Mouse (Mus musculus) right cerebral cortex, postnatal 4 days (tissue): Measurements from ENCODE around the gene Capn12.

Source experiments
- DNase-seq: peaks from one replicate; pipeline ENCODE4 v3.0.0-alpha.2; 2022

Capn12 gene

GRCm38 (mm10) chr7:28881199-28881598 is at the start of gene Capn12:
Capn12 (plus strand) TSS chr7:28881422.
- no peak for DNase-seq

DNA sequence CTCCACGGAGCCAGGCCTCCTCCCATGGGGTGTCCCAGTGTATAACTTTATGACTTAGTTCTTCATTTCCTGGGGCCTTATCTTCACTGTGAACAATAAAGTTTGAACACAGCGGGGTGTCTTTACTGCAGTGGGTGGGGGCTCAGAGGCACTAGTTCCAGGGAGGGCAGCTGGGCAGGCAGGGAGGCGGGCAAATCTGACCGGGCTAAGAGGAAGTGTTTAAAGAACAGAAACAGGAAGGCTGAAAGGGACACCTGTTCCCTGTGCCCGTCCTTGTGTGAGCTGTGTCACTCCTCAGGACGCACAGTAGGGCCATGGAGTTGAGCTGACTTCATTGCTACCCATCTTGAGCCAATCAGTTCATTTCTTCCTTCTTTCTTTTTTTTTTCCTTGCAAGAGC is 49.1 kb upstream of the Capn12 start:
- DNase-seq: no peak

- no peak for DNase-seq
These were observed 47.4 kb upstream of the Capn12 start, which contains the start of gene Lgals4 for GRCm38 (mm10) chr7:28833723-28834347. Lgals4 (plus strand) TSS chr7:28833854.

GRCm38 (mm10) chr7:28836936-28837335 is 44.3 kb upstream of the Capn12 start:
- DNase-seq: no peak

DNA sequence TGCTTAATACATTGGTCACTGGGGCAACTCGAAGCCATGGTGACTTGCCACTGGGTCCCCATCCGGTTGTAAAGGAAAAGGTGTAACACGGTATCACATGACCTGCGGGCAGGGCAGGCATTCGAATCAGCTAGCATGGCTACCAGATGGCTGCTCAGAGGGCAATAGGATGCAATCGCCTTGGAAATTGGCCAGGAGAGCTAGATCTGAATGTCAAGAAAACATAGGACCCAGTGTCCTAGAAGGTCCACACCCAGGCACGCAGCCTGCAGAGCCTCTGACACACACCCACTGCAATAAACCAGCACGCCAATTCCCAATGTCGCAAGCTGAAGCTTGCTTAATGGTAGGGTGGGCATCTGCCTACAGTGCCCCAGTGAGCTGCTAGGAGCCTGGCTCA is 42.9 kb upstream of the Capn12 start:
- DNase-seq: no peak

DNA sequence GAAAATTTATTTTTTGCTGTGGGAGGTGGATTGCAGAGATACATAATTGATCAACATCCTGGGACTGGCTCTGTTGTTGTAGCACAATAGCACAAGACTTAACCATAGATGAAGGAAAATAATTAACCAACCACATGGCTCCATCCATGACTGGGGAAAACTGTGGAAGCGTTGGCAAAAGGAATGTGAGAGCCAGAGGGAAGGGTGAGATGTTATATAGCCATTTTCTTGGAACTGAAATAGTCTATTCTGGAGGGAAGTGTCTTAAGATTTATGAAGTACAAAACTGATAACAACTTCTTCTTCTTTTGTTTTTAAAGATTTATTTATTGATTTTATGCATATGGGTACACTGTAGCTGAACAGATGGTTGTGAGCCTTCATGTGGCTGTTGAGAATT is 33.9 kb upstream of the Capn12 start:
- DNase-seq: no peak

GRCm38 (mm10) chr7:28849700-28850236 is 31.5 kb upstream of the Capn12 start:
- DNase-seq: no peak

DNA sequence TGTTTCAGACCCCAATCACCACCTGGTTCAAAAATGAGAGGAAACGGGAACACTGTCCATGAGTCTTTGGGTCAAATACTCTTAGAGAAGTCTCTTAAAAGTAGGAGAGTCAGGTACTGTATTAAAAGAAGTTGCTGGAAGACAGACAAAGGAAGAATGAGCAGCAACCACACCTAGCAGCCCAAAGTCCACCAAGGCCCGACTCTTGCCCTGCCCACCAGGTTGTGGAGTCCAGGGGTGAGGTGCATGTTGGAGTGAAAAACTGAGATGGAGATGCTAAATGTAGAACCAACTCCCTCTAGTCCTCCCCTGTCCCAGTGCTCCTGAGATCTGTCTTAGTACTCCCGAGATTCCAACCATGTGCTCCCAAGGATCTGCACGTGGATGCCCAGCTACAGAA is 30.6 kb upstream of the Capn12 start:
- DNase-seq: no peak

- DNase-seq: no peak
These were observed 21.3 kb upstream of the Capn12 start for GRCm38 (mm10) chr7:28859953-28860352.

DNA sequence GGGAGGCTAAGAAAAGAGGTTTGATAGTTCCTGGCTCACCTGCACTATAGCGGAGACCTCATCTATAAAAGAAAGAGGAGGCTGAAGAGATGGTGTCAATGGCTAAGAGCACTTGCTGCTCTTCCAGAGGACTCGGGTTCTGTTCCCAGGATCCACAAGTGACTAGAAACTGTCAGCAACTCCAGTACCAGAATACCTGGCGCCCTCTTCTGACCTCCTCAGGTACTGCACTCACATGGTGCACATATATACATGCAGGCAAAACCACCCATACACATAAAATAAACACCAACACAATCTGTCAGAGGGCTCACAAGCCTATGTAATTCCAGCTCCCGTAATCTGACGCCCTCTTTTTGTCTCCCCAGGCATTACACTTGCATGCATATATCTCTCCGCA is 20.3 kb upstream of the Capn12 start:
- no peak for DNase-seq

- no peak for DNase-seq
These were observed 18.3 kb upstream of the Capn12 start for GRCm38 (mm10) chr7:28862817-28863499.

DNA sequence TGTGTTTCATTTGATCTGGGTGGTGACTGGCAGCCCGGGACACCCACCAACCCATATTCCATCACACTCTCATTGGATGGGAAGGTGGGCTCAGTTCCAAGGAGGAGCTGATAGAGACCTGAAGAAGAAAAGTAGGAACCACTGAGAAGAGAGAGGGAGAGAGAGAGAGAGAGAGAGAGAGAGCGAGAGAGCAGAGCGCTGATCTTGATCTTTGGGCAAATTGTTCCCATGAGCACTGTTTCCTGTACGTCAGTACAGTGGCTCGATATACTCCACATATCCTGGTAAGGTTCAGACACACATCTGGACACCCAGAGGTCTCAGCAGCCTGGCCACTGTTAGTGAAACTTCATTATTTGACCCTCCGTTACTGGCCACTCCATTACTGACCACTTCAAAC is 17.7 kb upstream of the Capn12 start, which contains the start of gene Lgals7:
TSS of gene Lgals7 (plus strand) at position 314 of the 400 bp plus-strand sequence.
- DNase-seq: no peak

DNA sequence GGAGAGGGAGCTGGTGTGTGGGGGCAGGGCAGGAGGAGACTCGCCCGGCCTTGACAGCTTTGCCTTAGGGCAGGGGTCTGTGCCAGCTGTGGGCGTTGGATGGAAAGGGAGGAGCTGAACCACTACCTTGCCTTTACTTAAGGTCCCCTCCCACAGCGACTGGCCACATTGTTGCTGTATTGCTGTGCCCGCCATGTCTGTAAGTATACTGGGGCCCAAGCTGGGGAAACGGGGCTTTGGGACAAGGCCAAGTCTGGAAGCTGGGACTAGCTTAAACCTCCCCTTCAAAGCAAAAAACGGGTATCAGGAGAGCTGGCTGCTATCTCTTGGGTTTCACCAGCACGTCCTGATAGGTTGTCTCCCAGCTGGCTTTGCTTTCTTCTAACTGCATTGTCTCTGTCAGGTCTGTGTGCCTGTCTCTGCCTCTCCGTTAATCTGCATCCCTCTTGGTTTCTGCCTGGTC is 16.9 kb upstream of the Capn12 start:
- no peak for DNase-seq

- DNase-seq: peak; percentile 66
These were observed 15.5 kb upstream of the Capn12 start for GRCm38 (mm10) chr7:28865481-28866300.

- no peak for DNase-seq
These were observed 14.3 kb upstream of the Capn12 start for GRCm38 (mm10) chr7:28866769-28867507.

GRCm38 (mm10) chr7:28867508-28868340 is 13.5 kb upstream of the Capn12 start:
- peak; percentile 60 for DNase-seq

DNA sequence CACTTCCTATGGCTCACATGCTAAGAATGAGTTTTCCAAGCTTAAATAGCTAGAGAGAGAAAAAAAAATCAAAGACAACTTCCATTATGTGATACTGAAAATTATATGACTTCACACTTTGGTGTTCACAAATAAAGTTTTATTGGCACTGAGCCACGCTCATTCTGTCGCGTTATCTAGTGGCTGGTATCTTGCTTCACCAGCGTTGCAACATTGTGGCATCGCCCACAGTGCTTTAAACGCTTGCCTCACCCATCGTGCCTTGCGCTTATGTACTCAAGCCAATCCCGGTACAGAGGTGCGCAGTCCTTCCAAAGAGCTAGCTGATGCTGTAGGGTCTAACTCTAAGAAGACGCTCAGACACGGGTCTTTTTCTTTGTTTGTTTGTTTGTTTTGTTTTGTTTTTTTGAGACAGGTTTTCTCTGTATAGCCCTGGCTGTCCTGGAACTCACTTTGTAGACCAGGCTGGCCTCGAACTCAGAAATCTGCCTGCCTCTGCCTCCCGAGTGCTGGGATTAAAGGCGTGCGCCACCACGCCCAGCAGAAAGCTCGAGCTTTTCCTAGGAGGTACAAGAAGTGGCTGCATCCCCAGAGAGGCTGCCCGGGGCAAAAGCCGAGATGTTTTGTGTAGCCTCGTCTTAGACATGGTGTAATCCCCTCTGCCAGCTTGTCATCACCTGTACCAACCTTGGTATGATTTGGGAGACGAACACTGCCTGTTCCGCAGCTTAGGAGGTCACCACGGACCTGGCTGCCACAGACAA is 10.1 kb upstream of the Capn12 start:
- no peak for DNase-seq

DNA sequence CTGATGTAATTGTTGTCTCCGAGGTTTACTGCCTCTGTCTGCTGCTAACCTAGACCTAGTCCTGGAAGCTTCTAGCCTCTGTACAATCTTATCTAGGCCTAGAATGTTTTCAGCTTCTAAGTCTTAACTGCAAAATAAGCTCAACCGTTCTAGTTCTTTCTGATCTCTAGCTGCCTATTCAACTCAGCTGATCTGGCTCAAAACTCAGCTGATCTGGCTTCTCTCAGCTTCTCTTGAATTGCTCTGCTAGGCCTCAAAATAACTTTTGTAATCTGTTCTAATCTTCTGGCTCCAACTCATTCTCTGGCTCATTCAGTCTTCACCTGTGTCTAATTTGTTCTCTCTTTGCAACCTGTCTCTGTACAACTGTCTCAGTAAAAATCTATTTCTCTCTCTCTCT is 6.7 kb upstream of the Capn12 start:
- no peak for DNase-seq

DNA sequence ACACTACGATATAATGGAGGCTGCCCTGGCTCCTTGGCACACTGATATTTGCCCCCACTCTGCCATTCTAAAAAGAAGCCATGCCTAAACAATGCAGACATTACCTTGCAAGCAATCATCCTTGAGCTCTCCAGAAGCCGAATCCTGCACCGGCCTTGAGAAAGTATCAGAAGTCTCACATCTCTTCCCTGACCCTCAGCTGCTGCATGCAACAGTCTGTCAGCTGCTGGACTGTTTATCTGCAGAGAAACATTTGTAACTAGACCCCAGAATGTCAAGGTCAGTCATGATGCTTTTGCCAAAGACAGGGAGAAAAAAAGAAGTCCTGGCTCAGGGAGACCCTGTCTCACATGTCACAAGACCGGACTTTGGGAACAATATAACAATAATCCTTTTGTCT is 5.1 kb upstream of the Capn12 start:
- DNase-seq: no peak

GRCm38 (mm10) chr7:28877155-28877554 is 4.1 kb upstream of the Capn12 start:
- DNase-seq: no peak

GRCm38 (mm10) chr7:28877856-28878255 is 3.4 kb upstream of the Capn12 start:
- no peak for DNase-seq
